Mouse (Mus musculus) left cerebral cortex, adult 2 months (tissue): Measurements from ENCODE around the gene Rab5b. TPM values are rescaled to one million over a fixed set of nuclear protein-coding genes. Genes with fewer than 3 reads are reported as not detected.

Experiments used
- DNase-seq, 2 experiments: peaks; one replicate each; pipeline ENCODE4 v3.0.0; 2021 to 2022; ENCODE audit warnings: low spot score in 2 of 2, mixed read lengths in 1 of 2; ENCODE audit errors: extremely low spot score in 1 of 2
- H3K27ac ChIP-seq: fragments of 200-600 bp; 2 replicates; pipeline ENCODE4 v1.8.1; 2022
- H3K4me3 ChIP-seq: fragments of 200-600 bp; 2 replicates; pipeline ENCODE4 v1.8.1; 2022
- CTCF ChIP-seq: fragments of 200-600 bp; IDR thresholded peaks from 2 replicates; pipeline ENCODE4 v1.8.1; 2022; ENCODE audit warnings: antibody characterized with exemption, mild to moderate bottlenecking, moderate library complexity
- intact Hi-C: fragments of 180-260 bp; cut with DNase I; formaldehyde crosslinking; loops from one replicate; pipeline ENCODE4 v1.15.1; 2025
- total RNA-seq, 2 experiments: library from RNA; stranded (reverse); gene quantifications; 2 replicates each; pipeline ENCODE4 v1.2.3; 2021

Rab5b gene
- total RNA-seq, 2 experiments from 2014 or later = 123 to 132 TPM

DNA sequence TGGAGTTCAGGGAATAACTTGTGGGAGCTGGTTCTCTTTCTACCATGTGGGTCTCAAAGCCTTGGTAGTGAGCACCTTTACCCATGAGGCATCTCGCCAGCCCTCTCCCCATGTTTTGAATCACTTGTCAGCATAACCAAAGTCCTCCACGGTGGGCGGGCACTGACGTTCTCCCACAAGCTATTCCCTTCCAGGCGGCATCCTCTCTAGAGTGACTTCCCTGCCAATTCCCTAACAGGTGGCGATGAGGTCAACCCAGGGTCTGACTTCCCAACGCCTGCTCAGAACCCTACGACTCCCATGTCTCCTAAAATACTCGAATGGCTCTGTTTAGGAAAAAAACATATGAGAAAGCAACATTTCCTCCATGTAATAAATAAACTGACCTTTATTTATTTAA, 38.2 kb downstream of the Rab5b start:
- Histone ChIP-seq H3K27ac (no peak overlapping the region), H3K4me3 (no peak overlapping the region)
- TF ChIP-seq CTCF = no peak
- intact Hi-C loops = no loop called here
- no peak for DNase-seq

DNA sequence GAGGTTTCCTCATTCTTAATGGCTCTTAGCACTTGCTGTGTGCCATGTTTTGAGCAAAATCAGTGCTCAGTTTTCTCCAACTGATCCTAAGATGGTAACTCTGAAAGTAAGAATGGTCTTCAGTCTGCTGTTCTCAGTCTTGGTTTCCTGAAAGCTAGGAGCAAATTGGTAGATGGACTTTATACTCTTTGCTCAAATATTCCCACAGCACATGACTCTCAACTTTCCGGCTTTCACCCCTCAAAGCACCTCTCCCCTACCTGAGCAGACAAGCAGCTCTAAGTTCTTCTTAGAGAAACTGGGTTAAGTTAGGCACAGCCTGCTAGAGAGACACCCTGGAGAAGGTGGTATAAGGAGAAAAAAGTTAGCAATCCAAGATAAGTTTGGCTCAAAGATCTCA, 39.3 kb downstream of the Rab5b start:
- Histone ChIP-seq H3K27ac (no peak overlapping the region), H3K4me3 (no peak overlapping the region)
- intact Hi-C loops = no loop called here
- DNase-seq = no peak
- TF ChIP-seq CTCF = no peak

DNA sequence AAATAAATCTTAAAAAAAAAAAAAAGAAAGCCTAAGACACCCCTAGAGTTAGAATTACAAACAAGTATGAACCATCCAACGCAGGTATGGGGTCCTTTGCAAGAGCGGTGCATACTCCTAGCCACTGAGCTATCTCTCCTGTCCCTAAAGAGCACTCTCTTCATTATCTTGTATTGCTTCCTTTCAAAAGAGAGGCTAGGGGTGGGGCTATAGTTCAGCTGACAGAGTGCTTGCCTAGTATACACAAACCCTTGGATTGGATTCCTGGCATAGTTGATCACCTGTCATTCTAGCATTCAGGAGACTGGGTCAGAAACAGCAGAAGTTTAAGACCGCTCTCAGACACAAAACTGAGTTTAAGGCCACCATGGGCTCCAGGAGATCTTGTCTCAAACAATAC, 40.8 kb downstream of the Rab5b start:
- intact Hi-C loops = no loop called here
- H3K27ac ChIP-seq = no peak overlapping the region
- no peak overlapping the region for H3K4me3 ChIP-seq
- no peak for DNase-seq
- no peak for TF ChIP-seq CTCF

DNA sequence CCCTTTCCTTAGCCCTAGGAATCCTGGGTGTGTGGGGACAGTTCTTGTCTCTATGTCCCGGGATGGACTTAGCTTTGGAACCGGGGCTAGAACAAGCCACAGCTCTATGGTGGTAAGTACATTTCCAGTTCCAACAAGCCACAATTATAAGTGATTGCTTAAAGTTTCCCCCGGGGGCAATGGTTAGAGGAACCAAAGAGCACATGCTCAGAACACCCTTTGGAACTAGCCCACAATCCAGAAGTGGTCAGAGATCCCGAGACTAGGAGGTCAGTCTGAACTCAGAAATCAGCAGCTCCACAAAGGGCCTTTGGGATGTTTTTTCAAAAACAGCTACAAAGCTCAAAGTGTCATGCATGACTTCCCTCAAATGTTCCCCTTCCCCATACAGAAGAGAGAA, 42.2 kb downstream of the Rab5b start:
- H3K4me3 ChIP-seq = no peak overlapping the region
- DNase-seq = no peak
- H3K27ac ChIP-seq = no peak overlapping the region
- no peak for TF ChIP-seq CTCF
- intact Hi-C loops = no loop called here

DNA sequence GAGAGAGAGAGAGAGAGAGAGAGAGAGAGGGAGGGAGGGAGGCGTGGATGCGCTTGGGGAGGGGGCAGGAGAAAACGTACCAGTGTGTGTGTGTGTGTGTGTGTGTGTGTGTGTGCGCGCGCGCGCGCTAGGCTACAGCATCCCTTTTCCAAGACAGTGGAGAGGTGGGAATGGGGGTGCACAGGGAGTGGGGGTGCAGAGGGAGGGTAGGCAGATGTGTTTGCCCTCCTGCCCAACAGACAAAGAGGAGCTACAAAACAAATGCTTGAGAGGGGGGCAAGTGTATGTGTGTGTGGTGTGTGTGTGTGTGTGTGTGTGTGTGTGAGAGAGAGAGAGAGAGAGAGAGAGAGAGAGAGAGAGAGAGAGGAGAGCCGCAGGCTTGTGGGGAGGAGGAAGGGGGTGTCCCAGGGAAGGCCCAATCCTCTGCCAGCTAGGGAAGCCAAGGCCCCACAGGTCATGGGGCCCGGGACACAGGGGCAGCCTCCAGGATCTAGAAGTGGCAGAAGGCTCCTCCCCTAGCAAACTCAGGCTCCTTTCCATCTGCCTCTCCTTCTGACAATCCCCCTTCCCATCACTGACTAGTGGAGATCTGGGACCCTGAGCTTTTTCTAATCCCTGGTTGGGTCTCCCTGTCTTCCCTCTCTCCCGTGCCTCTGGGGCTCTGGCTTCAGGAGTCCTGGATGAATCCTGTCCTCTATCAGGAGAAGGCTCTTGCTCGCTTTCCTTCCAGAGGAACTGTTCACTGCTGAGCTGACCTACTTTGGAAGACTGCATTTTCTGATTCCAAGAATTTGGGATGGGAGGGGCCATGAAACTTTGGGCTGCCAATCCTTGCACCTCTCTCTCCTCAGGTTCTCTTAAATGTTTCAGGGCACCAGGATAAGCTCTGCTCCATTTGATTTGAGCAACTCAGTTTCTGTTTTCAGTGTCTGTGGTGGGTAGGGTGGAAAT, 49.6 kb downstream of the Rab5b start:
- peak overlapping the region; percentile 26 for H3K4me3 ChIP-seq
- TF ChIP-seq CTCF = no peak
- DNase-seq = peak; percentile 54
- peak overlapping the region; percentile 69 for H3K27ac ChIP-seq
- intact Hi-C loops = no loop called here

DNA sequence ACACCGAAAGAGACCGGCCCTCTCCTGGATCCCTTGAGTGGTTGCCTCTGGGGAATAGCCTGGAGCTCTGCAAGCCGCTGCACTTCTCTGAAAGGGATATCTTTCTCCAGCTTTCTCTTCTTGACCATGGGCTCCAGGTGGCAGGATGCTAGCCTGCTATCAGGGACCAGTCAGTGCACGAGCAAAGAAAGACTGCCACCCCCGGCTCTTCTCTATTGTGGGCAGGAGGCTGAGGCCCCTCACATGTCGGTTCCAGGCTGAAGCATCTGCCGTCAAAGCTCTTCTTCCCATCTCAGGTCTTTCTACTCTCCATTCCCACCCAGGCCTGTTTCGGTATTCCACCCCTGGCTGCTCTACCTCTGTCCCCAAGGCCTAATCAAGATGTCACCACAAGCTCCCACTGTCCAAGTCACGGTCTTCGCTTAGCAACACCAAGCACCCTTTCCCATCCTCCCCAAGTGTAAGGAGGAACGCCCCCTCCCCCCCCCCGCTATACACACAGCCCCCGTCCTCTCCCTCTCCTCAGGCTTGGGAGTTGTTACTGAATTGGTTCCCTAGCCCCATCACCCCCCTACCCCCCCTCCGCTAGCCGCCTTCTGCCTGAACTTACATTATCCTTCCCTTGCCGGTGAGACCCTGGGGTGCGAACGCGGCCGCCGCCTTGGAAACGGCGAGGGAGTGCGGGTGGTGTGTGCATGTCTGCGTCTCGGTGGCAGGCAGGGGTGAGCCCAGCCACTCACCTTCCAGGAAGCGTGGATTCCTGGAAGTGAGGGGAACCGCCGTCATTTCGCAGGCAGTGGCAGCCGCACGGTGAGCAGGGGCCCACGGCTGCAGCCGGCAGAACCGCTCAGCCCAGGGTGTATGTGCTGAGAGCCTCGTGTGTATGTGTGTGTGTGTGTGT, 50.7 kb downstream of the Rab5b start, which contains the start of gene Ikzf4:
Ikzf4 (minus strand) TSS at position 881 of the 901 bp plus-strand sequence.
- intact Hi-C loops = loop anchor here (2.0 kb wide), 1 partner anchor 23 kb away; no protein-coding TSS in a partner anchor
- TF ChIP-seq CTCF = no peak; the same call in 1 of the 2 replicates
- peak within 1 kb of the TSS; percentile 62 for H3K4me3 ChIP-seq
- peak; percentile 50 for DNase-seq
- H3K27ac ChIP-seq = peak within 1 kb of the TSS; percentile 84

DNA sequence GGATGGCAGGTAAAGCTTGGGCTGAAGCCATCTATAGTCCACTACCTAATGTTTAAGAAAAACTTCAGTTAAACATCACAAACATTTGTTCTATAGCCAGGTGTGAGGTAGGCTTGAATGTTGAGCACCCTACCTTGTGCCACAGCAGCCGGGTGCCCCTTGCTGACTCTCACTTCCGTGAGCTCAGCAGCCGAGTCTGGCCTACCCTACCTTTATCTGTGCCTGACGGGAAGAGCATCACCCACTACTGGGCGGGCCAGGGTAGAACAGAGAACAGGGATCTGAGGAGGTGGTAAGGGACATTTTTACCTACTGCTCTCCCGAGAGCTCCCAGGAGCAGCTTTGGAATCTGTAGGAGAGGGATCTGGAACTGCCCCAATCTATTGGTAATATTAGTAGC, 53.3 kb downstream of the Rab5b start:
- no peak for TF ChIP-seq CTCF
- DNase-seq = no peak
- intact Hi-C loops = no loop called here
- no peak overlapping the region for H3K27ac ChIP-seq
- no peak overlapping the region for H3K4me3 ChIP-seq

DNA sequence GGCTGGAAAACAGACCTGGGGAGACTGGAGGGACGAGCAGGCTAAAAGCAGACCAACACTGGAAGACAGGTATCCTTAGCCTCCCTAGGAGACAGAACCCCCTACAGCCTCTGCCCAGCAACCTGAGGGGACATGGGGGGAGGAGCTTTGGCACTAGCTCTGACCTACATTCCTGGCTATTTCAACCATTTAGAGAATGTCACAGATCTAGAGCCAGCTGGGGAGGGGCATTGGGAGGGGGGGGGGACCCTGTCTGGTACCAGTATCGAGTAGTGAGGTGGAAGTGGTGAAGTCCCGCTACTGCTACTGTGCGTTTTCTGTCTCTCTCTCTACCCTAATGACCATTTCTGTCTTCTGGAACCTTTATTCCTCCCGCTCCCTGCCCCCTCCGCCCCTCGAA, 54.2 kb downstream of the Rab5b start:
- intact Hi-C loops = no loop called here
- DNase-seq = no peak
- no peak for TF ChIP-seq CTCF

DNA sequence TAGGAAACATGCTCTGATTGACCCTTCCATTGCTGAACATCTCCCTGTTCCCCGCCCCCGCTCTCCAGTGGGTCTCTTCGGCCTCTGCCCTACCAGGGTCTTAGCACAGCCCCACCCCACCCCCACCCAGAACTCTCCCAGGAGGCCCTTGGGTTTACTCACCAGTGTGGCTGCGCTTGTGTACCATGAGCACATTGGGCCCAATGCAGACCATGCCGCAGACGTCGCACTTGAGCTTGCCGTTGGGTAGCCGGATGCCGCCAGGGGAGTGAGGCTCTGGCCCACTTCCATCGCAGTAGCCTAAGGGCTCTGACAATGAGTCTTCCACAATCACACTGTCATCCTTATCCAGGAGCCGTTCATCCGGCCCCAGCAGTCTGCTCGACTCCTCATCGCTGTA, 55.2 kb downstream of the Rab5b start:
- intact Hi-C loops = no loop called here
- TF ChIP-seq CTCF = no peak
- H3K27ac ChIP-seq = no peak overlapping the region
- no peak for DNase-seq
- H3K4me3 ChIP-seq = no peak overlapping the region

More for the DNA sequence above, 54.2 kb downstream of the Rab5b start:
- no peak overlapping the region for H3K4me3 ChIP-seq
- no peak overlapping the region for H3K27ac ChIP-seq

DNA sequence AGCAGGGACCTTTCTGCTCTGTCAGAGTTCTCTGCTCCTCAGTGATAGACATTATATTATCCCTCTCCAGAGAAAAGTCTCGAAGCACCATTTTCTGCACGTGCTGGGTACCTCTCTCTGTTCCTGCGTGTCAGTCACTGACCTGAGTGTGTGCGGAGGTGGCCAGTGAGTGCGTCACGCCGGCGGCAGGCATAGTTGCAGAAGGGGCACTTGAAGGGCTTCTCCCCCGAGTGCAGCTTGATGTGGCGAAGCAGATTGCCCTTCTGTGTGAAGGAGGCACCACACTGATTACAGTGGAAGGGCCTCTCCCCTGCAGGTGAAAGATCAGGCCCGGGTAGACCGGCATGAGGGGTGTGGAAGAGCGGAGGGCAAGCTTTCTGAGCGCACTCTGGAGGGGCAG, 56.1 kb downstream of the Rab5b start:
- no peak for DNase-seq
- intact Hi-C loops = no loop called here
- H3K4me3 ChIP-seq = no peak overlapping the region
- H3K27ac ChIP-seq = no peak overlapping the region
- no peak for TF ChIP-seq CTCF

DNA sequence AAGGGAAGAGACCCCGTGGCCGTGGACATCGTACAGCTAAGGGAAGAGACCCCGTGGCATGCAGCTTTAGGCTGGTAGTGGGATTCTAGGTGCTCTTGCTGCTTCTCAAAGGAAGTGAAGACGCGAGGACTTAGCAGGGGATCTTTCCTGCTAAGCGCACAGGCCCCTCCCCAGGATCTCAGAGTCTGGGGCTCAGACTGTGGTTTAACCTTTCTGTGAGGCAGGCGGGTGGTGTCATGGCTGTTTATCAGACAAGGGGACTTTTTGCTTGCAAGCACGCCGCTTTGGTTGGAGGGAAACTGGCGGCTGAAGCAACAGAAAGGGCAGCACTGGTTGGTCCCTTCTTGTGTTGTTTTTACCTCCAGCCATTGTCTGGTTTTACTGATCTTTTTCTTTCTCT, 59.1 kb downstream of the Rab5b start:
- no peak for TF ChIP-seq CTCF
- H3K27ac ChIP-seq = no peak overlapping the region
- H3K4me3 ChIP-seq = no peak overlapping the region
- intact Hi-C loops = no loop called here
- no peak for DNase-seq

DNA sequence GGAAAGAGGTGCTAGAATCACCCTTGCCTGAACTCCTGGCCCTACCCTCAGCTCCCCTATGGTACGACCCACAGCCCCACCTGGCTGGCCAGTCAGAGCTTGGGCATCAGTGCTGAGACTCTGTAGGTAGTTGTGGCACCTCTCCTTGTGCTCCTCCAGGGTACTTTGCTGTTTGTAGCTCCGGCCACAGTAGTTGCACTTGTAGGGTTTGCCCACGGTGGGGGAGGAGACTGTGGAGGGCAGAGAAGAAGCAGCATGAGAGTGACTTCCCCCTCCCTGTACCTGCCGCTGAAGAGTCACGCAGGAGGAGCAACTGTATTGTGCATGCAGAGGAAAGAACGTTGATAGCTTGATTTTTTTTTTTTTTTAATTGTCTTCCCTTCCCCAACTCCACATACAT, 59.5 kb downstream of the Rab5b start:
- no peak for TF ChIP-seq CTCF
- H3K4me3 ChIP-seq = no peak overlapping the region
- intact Hi-C loops = no loop called here
- no peak overlapping the region for H3K27ac ChIP-seq
- no peak for DNase-seq
